Mouse (Mus musculus) kidney, embryonic 15.5 days (tissue): ENCODE results near the gene Rbm20. TPM values are rescaled to one million over a fixed set of nuclear protein-coding genes. Genes with fewer than 3 reads are reported as not detected.

Source experiments
- polyA plus RNA-seq: library from polyadenylated mRNA; unstranded; fragments of >200 nt; fragmentation: Nextera tagmentation; extraction: Ambion mirVana; gene quantifications from 2 replicates; pipeline ENCODE4 v1.2.1, GENCODE M21; 2015

The Rbm20 gene
- polyA plus RNA-seq, 1 experiment from 2014 or later, result 2.9 TPM

Other genes with a start within 250 kb of the Rbm20 start
- 11.0 and 11.1 TPM in 2 replicates for gene Dusp5, start 148.2 kb upstream of the Rbm20 start, polyA plus RNA-seq
- 381 and 430 TPM in 2 replicates for gene Nutf2-ps1, start 88.2 kb upstream of the Rbm20 start, polyA plus RNA-seq
- 74.7 and 75.6 TPM in 2 replicates for gene Smc3, start 76.9 kb upstream of the Rbm20 start, polyA plus RNA-seq
- gene Pdcd4, start 214.9 kb downstream of the Rbm20 start, polyA plus RNA-seq, result 122 and 124 TPM in 2 replicates